Mouse (Mus musculus) MEL (cell line): Measurements from ENCODE around the gene Mthfd2.

Experiments
- CHD1 ChIP-seq: IDR thresholded peaks from 2 replicates; pipeline ENCODE4 v1.6.1; 2012; ENCODE audit warnings: low read depth, mild to moderate bottlenecking, inconsistent platforms, low read length, improper control_type of control experiment
- EP300 ChIP-seq, 2 experiments: IDR thresholded peaks; 2 replicates each; pipeline ENCODE4 v1.6.1; 2011; ENCODE audit warnings: improper control_type of control experiment in 2 of 2, low read length in 2 of 2, low read depth in 1 of 2, mild to moderate bottlenecking in 1 of 2

DNA sequence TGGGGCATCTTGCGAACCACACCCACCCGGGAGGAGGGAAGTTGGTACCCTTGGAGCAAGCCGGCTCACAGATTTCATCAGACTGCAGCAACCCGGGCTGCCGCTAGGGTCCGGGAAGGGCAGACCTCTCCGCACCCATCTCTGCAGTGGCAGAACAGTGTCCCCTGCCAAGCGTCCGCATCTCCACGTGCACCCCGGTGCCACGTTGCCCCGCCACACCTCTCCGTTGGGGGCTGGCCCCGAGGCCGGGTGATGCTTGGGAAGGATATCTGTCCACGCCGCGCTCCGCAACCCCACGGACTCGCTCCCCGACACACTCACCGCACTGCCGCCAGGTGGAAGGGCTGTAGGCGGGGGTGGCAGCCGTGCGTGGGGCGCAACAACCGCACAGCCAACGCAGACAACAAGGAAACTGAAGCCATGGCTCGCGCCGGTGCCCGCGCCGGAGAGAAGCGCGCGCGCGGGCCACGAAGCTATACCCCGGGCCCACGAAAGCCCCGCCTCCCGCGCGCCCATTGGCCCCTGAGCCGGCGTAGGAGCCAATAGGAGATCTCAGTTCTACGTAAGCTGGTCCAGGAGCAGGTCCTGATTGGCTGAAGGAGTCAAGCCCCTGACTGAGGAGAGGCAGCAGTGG is 8.5 kb downstream of the Mthfd2 start:
- TF ChIP-seq EP300 (IDR thresholded peaks at IDR 0.05; ENCODE audit: low read depth in 1 of 2, low read length in 2 of 2) (peak; percentile 2 to 44; a peak in 2 of 4 replicates), CHD1 (peak; percentile 81)
